Comparison of ENCODE assay signal across 8 mouse cellular contexts in genomic region chr7:49523115-49523445, GRCm38 (mm10).
DNase-seq lines count a peak whose midpoint lies in the region; ATAC-seq lines count a peak whose summit lies in the region.

No protein-coding gene starts in this region.

- peak overlapping the region; percentile 93 for H3K27ac ChIP-seq in kidney, embryonic 15.5 days
- 0 out of 2 replicates have a peak overlapping the region, but pooled peaks have one; percentile 11 for H3K27ac ChIP-seq in embryonic facial prominence, embryonic 13.5 days
- no peak overlapping the region for H3K27ac ChIP-seq in intestine, embryonic 14.5 days (ENCODE audit: low read depth)
- no peak overlapping the region for H3K27ac ChIP-seq in midbrain, embryonic 15.5 days

- peaks cover 75% of the 10 kb centered on the region for H3K4me1 ChIP-seq in kidney, embryonic 15.5 days
- H3K4me1 ChIP-seq in embryonic facial prominence, embryonic 13.5 days = peaks cover 66% of the 10 kb centered on the region
- peaks cover 40% of the 10 kb centered on the region for H3K4me1 ChIP-seq in intestine, embryonic 14.5 days (replicated peaks; ENCODE audit: control insufficient read depth, insufficient read depth, low read length)
- peaks cover 39% of the 10 kb centered on the region for H3K4me1 ChIP-seq in midbrain, embryonic 15.5 days

- no peaks in the 10 kb centered on the region for H3K27me3 ChIP-seq in kidney, embryonic 15.5 days
- H3K27me3 ChIP-seq in embryonic facial prominence, embryonic 13.5 days = peaks cover 27% of the 10 kb centered on the region
- no peaks in the 10 kb centered on the region for H3K27me3 ChIP-seq in intestine, embryonic 14.5 days (replicated peaks; ENCODE audit: control insufficient read depth, insufficient read depth, low read length)
- no peaks in the 10 kb centered on the region for H3K27me3 ChIP-seq in midbrain, embryonic 15.5 days (replicated peaks)

- H3K9me3 ChIP-seq in kidney, embryonic 15.5 days (replicated peaks) = no peaks in the 10 kb centered on the region
- no peaks in the 10 kb centered on the region for H3K9me3 ChIP-seq in embryonic facial prominence, embryonic 13.5 days
- H3K9me3 ChIP-seq in intestine, embryonic 14.5 days (ENCODE audit: control insufficient read depth, low read length) = no peaks in the 10 kb centered on the region
- H3K9me3 ChIP-seq in midbrain, embryonic 15.5 days = no peaks in the 10 kb centered on the region

- no peak for DNase-seq in kidney, adult 9 months
- DNase-seq in intestine, embryonic 14.5 days (ENCODE audit: low spot score) = no peak
- no peak for DNase-seq in spleen, adult 18-20 months
- DNase-seq in frontal cortex, postnatal 36 days (ENCODE audit: low spot score in 2 of 2) = no peak
- DNase-seq in thymus, postnatal 4 days = no peak

- H3K9ac ChIP-seq in kidney, embryonic 15.5 days = peak overlapping the region; percentile 63
- H3K9ac ChIP-seq in embryonic facial prominence, embryonic 13.5 days = 0 out of 2 replicates have a peak overlapping the region, but pooled peaks have one; percentile 59
- no peak overlapping the region; the same call in 1 of the 2 replicates for H3K9ac ChIP-seq in intestine, embryonic 14.5 days (ENCODE audit: low read length)
- H3K9ac ChIP-seq in midbrain, embryonic 15.5 days = no peak overlapping the region

- peak overlapping the region; percentile 66 for H3K4me2 ChIP-seq in kidney, embryonic 15.5 days
- peak overlapping the region; percentile 70 for H3K4me2 ChIP-seq in embryonic facial prominence, embryonic 13.5 days
- peak overlapping the region; percentile 53 for H3K4me2 ChIP-seq in intestine, embryonic 14.5 days (ENCODE audit: low read length)
- H3K4me2 ChIP-seq in midbrain, embryonic 15.5 days = peak overlapping the region; percentile 46; the same call in 1 of the 2 replicates

- peak overlapping the region; percentile 54 for H3K4me3 ChIP-seq in kidney, embryonic 15.5 days (replicated peaks)
- H3K4me3 ChIP-seq in embryonic facial prominence, embryonic 13.5 days = peak overlapping the region; percentile 45
- peak overlapping the region; percentile 37 for H3K4me3 ChIP-seq in intestine, embryonic 14.5 days (ENCODE audit: low read depth, low read length)
- no peak overlapping the region for H3K4me3 ChIP-seq in midbrain, embryonic 15.5 days

- peak; percentile 2; the same call in 1 of the 2 replicates for ATAC-seq in kidney, embryonic 15.5 days (replicated peaks; ENCODE audit: low FRiP score)
- no peak for ATAC-seq in embryonic facial prominence, embryonic 13.5 days (ENCODE audit: insufficient number of reproducible peaks, insufficient read depth, low FRiP score, low TSS enrichment, low read depth)
- no peak for ATAC-seq in intestine, embryonic 14.5 days (replicated peaks; ENCODE audit: low FRiP score, low TSS enrichment, low read depth)
- ATAC-seq in midbrain, embryonic 15.5 days (replicated peaks) = peak; percentile 3; the same call in 1 of the 2 replicates

- H3K36me3 ChIP-seq in kidney, embryonic 15.5 days = no peaks in the 10 kb centered on the region
- H3K36me3 ChIP-seq in embryonic facial prominence, embryonic 13.5 days = no peaks in the 10 kb centered on the region
- H3K36me3 ChIP-seq in intestine, embryonic 14.5 days (ENCODE audit: control insufficient read depth, insufficient read depth, low read length) = no peaks in the 10 kb centered on the region
- H3K36me3 ChIP-seq in midbrain, embryonic 15.5 days (replicated peaks) = no peaks in the 10 kb centered on the region

- WGBS in kidney, embryonic 15.5 days = 15% methylated on average over 4 of the region's 4 CpGs
- 12% methylated on average over 4 of the region's 4 CpGs for WGBS in embryonic facial prominence, embryonic 13.5 days
- WGBS in intestine, embryonic 14.5 days = 37% methylated on average over 4 of the region's 4 CpGs
- 19% methylated on average over 4 of the region's 4 CpGs for WGBS in midbrain, embryonic 15.5 days

Comparison
In these comparisons a context has a peak if more than half of its experiments do, and no peak if none do; other contexts are left out.
1. ATAC-seq: peak in kidney, embryonic 15.5 days (single experiment) and midbrain, embryonic 15.5 days (single experiment); none in embryonic facial prominence, embryonic 13.5 days (single experiment) and intestine, embryonic 14.5 days (single experiment).
2. H3K27ac ChIP-seq: peak in kidney, embryonic 15.5 days (single experiment) and embryonic facial prominence, embryonic 13.5 days (single experiment); none in intestine, embryonic 14.5 days (single experiment) and midbrain, embryonic 15.5 days (single experiment).
3. H3K9ac ChIP-seq: peak in kidney, embryonic 15.5 days (single experiment) and embryonic facial prominence, embryonic 13.5 days (single experiment); none in intestine, embryonic 14.5 days (single experiment) and midbrain, embryonic 15.5 days (single experiment).
4. Peak in every context shown above with its lines, with median percentiles within 50 percentile points of each other: H3K4me2 ChIP-seq.